Mouse (Mus musculus) frontal cortex, postnatal 14 days (tissue): ENCODE data around the gene Kcnk7.
A peak's percentile ranks its signal among the peaks of the same experiment; 100 is the strongest.
"Not testable (repeated sequence)": the region's sequence is repeated elsewhere in the genome, so short reads cannot be mapped to it uniquely, and the experiment has no call there.

Experiments used
- DNase-seq, 2 experiments: peaks; one replicate each; pipeline ENCODE4 v3.0.0; 2022; ENCODE audit warnings: low spot score in 2 of 2

The Kcnk7 gene

GRCm38 (mm10) chr19:5704163-5704800 is at the start of gene Kcnk7:
Gene Kcnk7 (plus strand): TSS chr19:5704367.
- DNase-seq: no peak

GRCm38 (mm10) chr19:5654720-5655298 is 49.4 kb upstream of the Kcnk7 start:
- no peak for DNase-seq

- DNase-seq: peak in 1 of 2 experiments; percentile 44
Measured at GRCm38 (mm10) chr19:5660942-5661751, 43.0 kb upstream of the Kcnk7 start.

- DNase-seq: no peak
Measured at GRCm38 (mm10) chr19:5662310-5662709, 41.9 kb upstream of the Kcnk7 start.

GRCm38 (mm10) chr19:5662981-5663913 is 40.9 kb upstream of the Kcnk7 start, which contains the start of gene Sipa1:
Gene Sipa1 (minus strand): TSS chr19:5663707.
- peak; percentile 65 to 76 for DNase-seq

GRCm38 (mm10) chr19:5664669-5665257 is 39.4 kb upstream of the Kcnk7 start:
- DNase-seq: no peak

GRCm38 (mm10) chr19:5665465-5665864 is 38.7 kb upstream of the Kcnk7 start:
- DNase-seq: no peak

- no peak for DNase-seq
Measured at GRCm38 (mm10) chr19:5666386-5666785, 37.8 kb upstream of the Kcnk7 start.

GRCm38 (mm10) chr19:5668372-5668771 is 35.8 kb upstream of the Kcnk7 start:
- DNase-seq: no peak

- DNase-seq: no peak
Measured at GRCm38 (mm10) chr19:5680432-5680831, 23.7 kb upstream of the Kcnk7 start.

GRCm38 (mm10) chr19:5684236-5684635 is 19.9 kb upstream of the Kcnk7 start:
- DNase-seq: no peak

GRCm38 (mm10) chr19:5684985-5685384 is 19.2 kb upstream of the Kcnk7 start:
- no peak for DNase-seq

- DNase-seq: no peak
Measured at GRCm38 (mm10) chr19:5685431-5685830, 18.7 kb upstream of the Kcnk7 start.

GRCm38 (mm10) chr19:5685861-5686260 is 18.3 kb upstream of the Kcnk7 start:
- DNase-seq: no peak

GRCm38 (mm10) chr19:5686437-5686836 is 17.7 kb upstream of the Kcnk7 start:
- no peak for DNase-seq

GRCm38 (mm10) chr19:5686954-5687353 is 17.2 kb upstream of the Kcnk7 start:
- not testable (repeated sequence) for DNase-seq

GRCm38 (mm10) chr19:5687738-5688137 is 16.4 kb upstream of the Kcnk7 start:
- DNase-seq: no peak

- DNase-seq: peak; percentile 97
Measured at GRCm38 (mm10) chr19:5688200-5689087, 15.7 kb upstream of the Kcnk7 start, which contains the start of the genes Map3k11 and Pcnx3. Gene Map3k11 (plus strand): TSS chr19:5688742. Gene Pcnx3 (minus strand): TSS chr19:5688908.

GRCm38 (mm10) chr19:5689088-5689428 is 15.1 kb upstream of the Kcnk7 start:
- no peak for DNase-seq
